Mouse (Mus musculus) lung, postnatal 0 days (tissue): ENCODE results near the gene Opa3.

Experiments used
- CTCF ChIP-seq: IDR thresholded peaks from 2 replicates; pipeline ENCODE4 v1.5.1; 2016; ENCODE audit warnings: antibody characterized with exemption, mild to moderate bottlenecking
- EP300 ChIP-seq: IDR thresholded peaks from 2 replicates; pipeline ENCODE4 v1.6.1; 2016; ENCODE audit warnings: antibody characterized with exemption, mild to moderate bottlenecking, control low read depth

DNA sequence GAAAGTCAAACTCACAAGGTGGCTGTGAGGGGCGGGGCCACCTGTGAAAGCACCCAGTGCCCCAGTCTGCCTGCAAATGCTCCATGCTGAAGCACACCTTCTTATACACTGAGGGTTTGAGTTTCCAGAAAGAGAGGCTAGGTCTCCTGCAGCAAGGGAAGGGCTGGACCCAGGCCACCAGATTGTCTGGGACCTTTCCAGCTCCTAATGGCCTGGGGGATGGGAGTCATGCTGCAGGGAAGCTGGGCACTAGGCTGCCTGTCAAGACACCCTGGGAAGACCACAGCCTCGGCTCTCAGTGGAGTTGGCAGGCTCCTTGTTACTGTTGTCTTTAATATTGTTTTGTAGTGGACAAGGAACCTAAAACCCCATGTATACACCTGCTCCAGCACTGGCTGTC lies 8.3 kb downstream of the Opa3 start:
- no peak for TF ChIP-seq EP300
- TF ChIP-seq CTCF: no peak
